Mouse (Mus musculus) limb, embryonic 12.5 days (tissue): ENCODE results near the gene Fbxo9. TPM values are rescaled to one million over a fixed set of nuclear protein-coding genes. Genes with fewer than 3 reads are reported as not detected.

Experiments
- ATAC-seq: fragments of 200-750 bp; cut with Nextera tagmentation; 2 replicates; pipeline ENCODE4 v1.8.0; 2017; ENCODE audit warnings: low read depth, moderate TSS enrichment; ENCODE audit not compliant: insufficient number of reproducible peaks, insufficient read depth, low FRiP score, low TSS enrichment
- H3K27ac ChIP-seq: fragments of 300-500 bp; sonication (generic); 2 replicates; pipeline ENCODE4 v1.5.1; 2016; ENCODE audit warnings: mild to moderate bottlenecking, moderate library complexity
- H3K27me3 ChIP-seq: fragments of 300-500 bp; sonication (generic); 2 replicates; pipeline ENCODE4 v1.6.1; 2016; ENCODE audit warnings: mild to moderate bottlenecking, moderate library complexity
- H3K36me3 ChIP-seq: fragments of 300-500 bp; sonication (generic); 2 replicates; pipeline ENCODE4 v1.6.1; 2016; ENCODE audit warnings: mild to moderate bottlenecking, moderate library complexity
- H3K4me1 ChIP-seq: fragments of 300-500 bp; sonication (generic); replicated peaks from 2 replicates; pipeline ENCODE4 v1.6.1; 2016
- H3K4me2 ChIP-seq: fragments of 300-500 bp; sonication (generic); 2 replicates; pipeline ENCODE4 v1.6.1; 2016; ENCODE audit warnings: mild to moderate bottlenecking, moderate library complexity
- H3K4me3 ChIP-seq: fragments of 300-500 bp; sonication (generic); replicated peaks from 2 replicates; pipeline ENCODE4 v1.5.1; 2016; ENCODE audit warnings: mild to moderate bottlenecking
- H3K9ac ChIP-seq: fragments of 300-500 bp; sonication (generic); replicated peaks from 2 replicates; pipeline ENCODE4 v1.6.1; 2016; ENCODE audit warnings: mild to moderate bottlenecking, moderate library complexity
- H3K9me3 ChIP-seq: fragments of 300-500 bp; sonication (generic); 2 replicates; pipeline ENCODE4 v1.6.1; 2016; ENCODE audit warnings: mild to moderate bottlenecking, moderate library complexity
- WGBS: fragments of 180-500 bp; shearing (Covaris S2); methylation state at CpG from one replicate; pipeline ENCODE4 v1.1.7; 2016; 5-methylcytosine and 5-hydroxymethylcytosine counted together
- polyA plus RNA-seq: library from polyadenylated mRNA; unstranded; fragments of >200 nt; fragmentation: Nextera tagmentation; extraction: Ambion mirVana; gene quantifications from 2 replicates; pipeline ENCODE4 v1.2.1, GENCODE M21; 2016

The Fbxo9 gene
- polyA plus RNA-seq, 1 experiment from 2014 or later = 40.6 TPM

DNA sequence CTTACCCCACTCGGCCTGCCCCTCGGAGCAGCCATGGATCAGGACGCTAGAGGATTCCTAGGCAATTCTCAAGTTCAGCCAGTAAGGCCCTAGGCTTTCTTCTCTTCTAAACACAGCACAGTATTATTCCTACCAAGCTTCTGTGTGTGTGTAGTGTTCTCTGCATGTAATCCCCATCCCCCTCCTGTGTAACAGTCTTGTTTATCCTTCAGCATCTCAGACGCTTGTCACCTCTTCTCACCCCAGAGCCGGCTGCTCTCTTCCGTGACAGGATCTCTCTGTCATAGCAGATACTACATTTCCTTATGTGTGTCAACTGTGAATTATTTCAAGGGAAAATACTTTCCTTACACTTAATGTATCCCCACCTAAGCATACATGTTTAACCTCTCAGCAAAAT lies 17.1 kb upstream of the Fbxo9 start:
- Histone ChIP-seq H3K4me1 (0 out of 2 replicates have a peak, but pooled peaks cover 4% of the 10 kb centered on the region), H3K27ac (no peak overlapping the region), H3K27me3 (no peaks in the 10 kb centered on the region), H3K9ac (no peak overlapping the region), H3K36me3 (peaks cover 33% of the 10 kb centered on the region), H3K9me3 (no peaks in the 10 kb centered on the region), H3K4me3 (no peak overlapping the region), H3K4me2 (no peak overlapping the region)
- 89% methylated on average over 6 of the region's 6 CpGs for WGBS
- no peak for ATAC-seq

DNA sequence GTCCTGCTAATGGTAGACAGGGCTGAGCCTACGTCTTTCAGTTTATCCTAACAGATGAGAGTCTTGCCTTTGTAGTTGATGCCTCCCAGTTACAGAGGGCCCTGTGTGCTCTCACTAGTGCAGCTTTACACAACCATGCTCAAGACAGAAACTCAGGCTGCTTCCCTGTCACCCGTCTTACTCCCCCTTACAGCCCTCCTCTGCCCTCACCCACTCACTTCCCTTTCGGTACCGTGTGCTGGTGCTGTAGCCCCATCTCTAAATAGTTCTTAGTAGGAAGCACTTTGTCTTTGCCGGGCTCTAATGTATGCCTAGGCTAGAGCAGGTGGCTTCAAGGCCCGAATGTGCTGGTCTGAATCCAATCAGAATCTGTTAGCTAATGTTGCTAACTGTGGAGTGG lies 15.4 kb upstream of the Fbxo9 start:
- ATAC-seq = no peak
- no peaks in the 10 kb centered on the region for H3K27me3 ChIP-seq
- no peak overlapping the region for H3K9ac ChIP-seq
- H3K36me3 ChIP-seq = peaks cover 28% of the 10 kb centered on the region
- WGBS = 85% methylated on average over 6 of the region's 6 CpGs
- no peaks in the 10 kb centered on the region for H3K9me3 ChIP-seq
- H3K4me1 ChIP-seq = 0 out of 2 replicates have a peak, but pooled peaks cover 4% of the 10 kb centered on the region
- no peak overlapping the region for H3K4me3 ChIP-seq
- no peak overlapping the region for H3K27ac ChIP-seq
- no peak overlapping the region for H3K4me2 ChIP-seq

DNA sequence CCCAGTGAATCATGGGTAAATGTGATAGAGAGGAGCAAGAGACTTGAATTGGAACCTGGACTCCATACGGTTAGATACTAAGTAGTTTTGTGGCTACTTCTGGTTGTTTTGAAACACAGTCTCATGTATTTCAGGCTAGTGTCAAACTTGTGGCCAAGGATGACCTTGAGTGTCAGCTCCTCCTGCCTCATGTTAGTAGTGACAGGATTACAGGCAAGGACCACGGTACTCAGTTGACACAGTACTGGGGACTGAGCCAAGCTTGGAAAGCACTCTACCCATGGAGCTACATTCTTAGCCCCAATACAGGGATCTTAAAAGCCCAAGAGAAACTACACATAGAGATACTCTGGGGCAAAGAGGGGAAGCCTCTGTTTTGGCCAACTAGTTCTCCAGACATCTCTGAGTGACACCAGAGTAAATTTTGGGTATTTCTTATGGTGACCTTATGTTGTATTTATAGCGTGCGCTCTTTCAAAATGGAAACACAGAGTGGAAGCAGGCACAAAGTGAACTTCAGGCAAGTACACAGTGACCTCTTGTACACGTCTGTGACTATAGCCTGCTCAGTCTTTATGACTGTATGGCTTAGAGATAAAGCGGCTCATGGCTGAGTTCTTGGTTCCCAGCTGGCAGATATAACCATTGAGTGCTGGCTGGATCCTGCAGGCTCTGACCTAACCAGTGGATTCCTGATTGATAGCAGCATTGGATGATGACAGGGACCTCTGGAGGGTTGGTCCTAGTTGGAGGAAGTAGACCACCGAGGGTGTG lies 14.3 kb upstream of the Fbxo9 start:
- no peak overlapping the region for H3K9ac ChIP-seq
- 0 out of 2 replicates have a peak, but pooled peaks cover 4% of the 10 kb centered on the region for H3K4me1 ChIP-seq
- no peaks in the 10 kb centered on the region for H3K9me3 ChIP-seq
- H3K27me3 ChIP-seq = no peaks in the 10 kb centered on the region
- ATAC-seq = no peak
- WGBS = 91% methylated on average over 7 of the region's 7 CpGs
- no peak overlapping the region for H3K4me2 ChIP-seq
- no peak overlapping the region for H3K4me3 ChIP-seq
- no peak overlapping the region for H3K27ac ChIP-seq
- peaks cover 28% of the 10 kb centered on the region for H3K36me3 ChIP-seq

DNA sequence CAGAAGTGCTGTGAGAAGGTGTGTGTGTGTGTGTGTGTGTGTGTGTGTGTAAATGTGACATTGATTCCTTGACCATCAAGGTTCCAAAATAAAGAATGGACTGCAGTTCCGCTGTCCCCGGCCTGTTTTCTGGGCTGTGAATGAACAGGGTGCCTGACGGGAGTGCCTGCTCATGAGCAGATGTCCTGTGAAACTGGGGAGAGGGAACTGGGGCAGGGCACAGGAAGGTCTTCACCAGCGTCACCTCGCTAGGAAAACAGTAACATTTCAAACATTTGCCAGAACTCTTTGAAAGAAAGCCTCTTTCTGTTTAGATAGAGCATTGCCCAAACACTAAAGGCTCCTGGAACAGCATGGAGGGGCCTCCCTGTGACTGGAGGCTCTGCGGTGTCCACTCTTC lies 13.1 kb upstream of the Fbxo9 start:
- Histone ChIP-seq H3K4me2 (no peak overlapping the region), H3K4me1 (0 out of 2 replicates have a peak, but pooled peaks cover 4% of the 10 kb centered on the region), H3K27me3 (no peaks in the 10 kb centered on the region), H3K9ac (no peak overlapping the region), H3K9me3 (no peaks in the 10 kb centered on the region), H3K27ac (0 out of 2 replicates have a peak overlapping the region, but pooled peaks have one; percentile 4), H3K4me3 (no peak overlapping the region), H3K36me3 (peaks cover 25% of the 10 kb centered on the region)
- no peak for ATAC-seq
- WGBS = 86% methylated on average over 6 of the region's 6 CpGs

DNA sequence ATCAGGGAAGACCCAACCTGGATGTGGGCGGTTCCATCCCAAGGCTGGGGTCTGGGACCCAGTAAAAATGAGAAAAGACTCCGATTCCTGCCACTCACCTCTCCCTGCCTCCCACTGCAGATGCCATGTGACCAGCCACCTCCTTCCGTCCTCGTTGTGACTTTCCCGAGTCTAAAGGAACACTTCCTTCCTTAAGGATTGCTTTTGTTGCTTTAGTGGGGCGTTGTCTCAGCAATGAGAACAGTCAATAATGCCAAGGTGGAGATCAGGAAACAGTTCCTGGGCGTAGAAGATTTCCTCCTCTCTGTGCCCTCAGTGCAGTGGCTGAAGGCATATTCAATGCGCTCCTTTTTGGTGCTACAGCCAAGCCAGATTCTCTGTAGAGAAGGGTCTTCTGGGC lies 12.5 kb upstream of the Fbxo9 start:
- H3K27ac ChIP-seq = 0 out of 2 replicates have a peak overlapping the region, but pooled peaks have one; percentile 4
- peaks cover 30% of the 10 kb centered on the region for H3K36me3 ChIP-seq
- no peak for ATAC-seq

DNA sequence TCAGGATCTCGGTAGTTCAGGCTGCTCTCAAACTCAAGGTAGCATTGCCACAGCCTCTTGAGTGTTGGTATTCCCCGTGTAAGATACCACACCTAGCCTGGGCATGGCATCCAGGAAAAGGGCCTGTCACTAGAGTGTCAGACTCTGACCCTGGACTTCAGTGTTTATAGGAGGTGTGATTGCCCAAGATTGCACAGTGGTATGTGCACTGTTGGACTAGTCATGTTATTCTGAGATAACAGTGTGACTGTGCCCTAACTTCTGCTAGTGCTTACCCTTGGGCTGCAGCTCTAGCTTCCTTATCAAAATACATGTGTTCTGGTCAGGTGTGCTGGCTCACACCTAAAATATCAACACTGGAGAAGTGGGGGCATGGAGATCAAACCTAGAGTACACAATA lies 8.8 kb upstream of the Fbxo9 start:
- H3K9me3 ChIP-seq = no peaks in the 10 kb centered on the region
- 83% methylated on average over 2 of the region's 2 CpGs for WGBS
- H3K4me2 ChIP-seq = no peak overlapping the region
- no peaks in the 10 kb centered on the region for H3K27me3 ChIP-seq
- ATAC-seq = no peak
- H3K9ac ChIP-seq = no peak overlapping the region
- peaks cover 18% of the 10 kb centered on the region for H3K36me3 ChIP-seq
- H3K27ac ChIP-seq = no peak overlapping the region
- H3K4me3 ChIP-seq = no peak overlapping the region
- peaks cover 18% of the 10 kb centered on the region for H3K4me1 ChIP-seq

More for the DNA sequence above, 12.5 kb upstream of the Fbxo9 start:
- H3K4me2 ChIP-seq = no peak overlapping the region
- H3K9ac ChIP-seq = no peak overlapping the region
- H3K27me3 ChIP-seq = no peaks in the 10 kb centered on the region
- H3K4me1 ChIP-seq = 0 out of 2 replicates have a peak, but pooled peaks cover 4% of the 10 kb centered on the region
- 86% methylated on average over 8 of the region's 8 CpGs for WGBS
- no peaks in the 10 kb centered on the region for H3K9me3 ChIP-seq
- H3K4me3 ChIP-seq = no peak overlapping the region

DNA sequence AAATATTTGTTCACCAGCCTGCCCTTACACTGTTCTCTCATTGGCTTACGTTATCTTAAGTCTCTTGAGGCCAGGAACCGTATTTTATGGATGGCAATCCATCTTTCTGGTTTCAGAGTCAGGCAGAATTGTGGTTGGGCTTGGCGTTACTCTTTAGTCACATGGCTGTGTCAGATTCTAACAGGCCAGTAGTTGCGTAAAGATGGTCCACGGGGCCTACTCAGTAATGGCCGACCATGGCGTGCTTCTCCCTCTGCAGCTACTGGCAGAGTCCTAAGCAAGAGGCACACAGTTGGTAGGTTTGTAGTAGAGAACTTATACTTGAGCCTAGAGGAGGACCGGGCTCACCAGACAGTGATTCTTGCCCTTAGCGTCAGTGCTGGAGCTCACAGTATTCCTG lies 6.9 kb upstream of the Fbxo9 start:
- Histone ChIP-seq H3K9ac (no peak overlapping the region), H3K4me1 (peaks cover 20% of the 10 kb centered on the region), H3K36me3 (peaks cover 10% of the 10 kb centered on the region), H3K27me3 (no peaks in the 10 kb centered on the region), H3K27ac (no peak overlapping the region), H3K9me3 (no peaks in the 10 kb centered on the region), H3K4me2 (no peak overlapping the region), H3K4me3 (no peak overlapping the region)
- 85% methylated on average over 9 of the region's 9 CpGs for WGBS
- no peak for ATAC-seq

DNA sequence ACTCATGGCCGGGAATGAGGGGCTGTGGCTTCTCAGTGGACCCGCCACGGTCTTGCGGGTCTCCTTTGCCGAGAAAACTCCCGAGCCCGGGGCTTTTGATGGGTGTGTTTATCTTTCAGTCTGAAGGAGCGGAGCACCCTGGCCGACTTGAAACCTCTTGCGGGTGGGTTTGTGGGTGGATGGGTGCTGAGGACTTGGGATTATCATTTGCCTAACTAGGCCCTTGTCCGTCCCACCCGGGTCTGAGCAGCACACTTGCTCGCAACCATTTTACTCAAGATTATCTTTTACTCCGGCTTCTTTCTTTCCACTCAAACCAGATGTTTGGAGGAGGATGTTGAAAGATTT lies 4.6 kb upstream of the Fbxo9 start:
- peak overlapping the region; percentile 96 for H3K27ac ChIP-seq
- H3K4me2 ChIP-seq = peak overlapping the region; percentile 67
- no peaks in the 10 kb centered on the region for H3K27me3 ChIP-seq
- peak overlapping the region; percentile 72 for H3K4me3 ChIP-seq
- H3K4me1 ChIP-seq = peaks cover 28% of the 10 kb centered on the region
- peaks cover 10% of the 10 kb centered on the region for H3K36me3 ChIP-seq
- under 1% methylated on average over 14 of the region's 14 CpGs for WGBS
- H3K9ac ChIP-seq = peak overlapping the region; percentile 92
- ATAC-seq = no peak
- no peaks in the 10 kb centered on the region for H3K9me3 ChIP-seq

DNA sequence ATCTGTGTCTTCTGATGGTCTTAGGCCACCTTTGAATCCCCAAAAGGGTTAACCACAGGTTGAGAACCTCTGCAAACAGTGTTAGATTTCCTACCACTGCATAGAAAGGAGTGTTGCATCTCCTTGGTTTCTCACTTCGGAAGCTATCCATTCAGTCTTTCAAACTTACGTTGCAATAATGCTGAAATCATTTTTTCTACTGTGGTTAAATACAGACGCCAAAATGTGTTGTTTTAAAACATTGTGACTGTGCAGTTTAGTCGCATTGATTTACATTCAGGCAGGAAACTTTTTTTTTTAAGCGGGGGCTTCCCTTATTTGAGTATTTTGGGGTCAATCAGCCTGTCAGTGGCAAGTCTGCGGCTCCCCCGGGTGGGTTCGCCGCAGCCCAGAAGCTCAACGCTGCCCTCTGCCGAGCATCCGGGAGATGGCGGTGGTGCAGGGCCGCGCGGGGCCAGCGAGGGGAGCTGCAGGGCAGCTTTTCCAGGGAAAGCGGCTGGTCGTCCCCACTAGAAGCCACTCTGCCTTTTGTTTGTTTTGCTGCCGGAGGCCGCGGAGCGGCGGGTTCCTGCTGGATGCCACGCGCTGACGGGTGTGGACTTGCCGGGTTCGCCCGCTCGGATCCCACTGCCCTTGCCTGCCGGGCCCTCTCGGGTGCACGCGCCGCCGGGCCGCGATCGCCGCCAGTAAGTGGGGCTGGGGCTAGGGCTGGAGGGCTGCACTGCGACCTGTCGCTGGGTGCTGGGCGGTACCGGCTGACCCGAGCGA lies 4.1 kb upstream of the Fbxo9 start:
- H3K9ac ChIP-seq = peak overlapping the region; percentile 92
- 3% methylated on average over 47 of the region's 47 CpGs for WGBS
- no peaks in the 10 kb centered on the region for H3K9me3 ChIP-seq
- H3K4me3 ChIP-seq = peak overlapping the region; percentile 72
- no peaks in the 10 kb centered on the region for H3K27me3 ChIP-seq
- peak overlapping the region; percentile 96 for H3K27ac ChIP-seq
- ATAC-seq = peak; percentile 40; the same call in 1 of the 2 replicates
- peaks cover 7% of the 10 kb centered on the region for H3K36me3 ChIP-seq
- peak overlapping the region; percentile 67 for H3K4me2 ChIP-seq
- peaks cover 28% of the 10 kb centered on the region for H3K4me1 ChIP-seq

DNA sequence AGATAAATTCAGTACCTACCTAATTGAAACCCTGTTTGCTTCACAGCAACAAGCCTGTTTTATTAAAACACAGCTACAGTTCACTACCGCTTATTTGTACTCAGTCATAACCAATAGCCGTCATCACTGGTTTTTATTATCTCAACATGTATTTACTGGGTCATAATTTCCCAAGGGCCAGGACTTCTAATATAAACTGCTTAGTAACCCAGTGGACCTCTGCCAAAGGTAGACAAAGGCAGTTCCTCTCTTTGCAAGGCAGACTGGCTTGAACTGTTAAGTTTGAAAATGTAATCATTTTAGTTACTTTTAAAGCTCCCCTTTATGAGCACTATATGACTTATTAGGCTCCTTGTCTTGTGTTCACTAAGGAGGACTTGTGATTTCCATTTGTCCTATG lies 2.6 kb upstream of the Fbxo9 start:
- H3K4me2 ChIP-seq = no peak overlapping the region
- WGBS = 46% methylated on average over 2 of the region's 2 CpGs
- peaks cover 36% of the 10 kb centered on the region for H3K4me1 ChIP-seq
- no peak for ATAC-seq
- no peak overlapping the region for H3K9ac ChIP-seq
- no peaks in the 10 kb centered on the region for H3K27me3 ChIP-seq
- no peak overlapping the region for H3K27ac ChIP-seq
- H3K4me3 ChIP-seq = no peak overlapping the region
- peaks cover 3% of the 10 kb centered on the region for H3K36me3 ChIP-seq
- H3K9me3 ChIP-seq = no peaks in the 10 kb centered on the region

DNA sequence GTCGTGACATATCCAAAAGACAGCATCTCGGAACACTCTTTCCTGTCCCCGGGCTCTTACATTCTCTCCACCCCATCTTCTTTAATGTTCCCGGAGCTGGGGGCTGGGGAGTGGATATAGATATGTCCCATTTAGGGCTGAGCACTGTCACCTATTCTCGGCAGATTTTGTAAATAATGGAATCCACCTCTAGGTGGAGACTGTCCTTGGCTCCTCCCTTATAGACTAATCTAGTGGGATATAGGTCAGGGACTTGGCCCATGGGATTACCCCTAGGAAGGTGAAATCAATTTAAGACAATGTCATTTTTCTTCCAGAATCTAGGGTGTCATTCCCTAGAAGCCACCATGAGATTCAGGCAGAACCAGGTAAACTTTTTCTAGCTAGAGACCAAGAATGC lies 791 bp upstream of the Fbxo9 start:
- no peak for ATAC-seq
- Histone ChIP-seq H3K4me2 (peak overlapping the region; percentile 79), H3K9me3 (no peaks in the 10 kb centered on the region), H3K27me3 (no peaks in the 10 kb centered on the region), H3K4me1 (peaks cover 30% of the 10 kb centered on the region), H3K27ac (no peak overlapping the region), H3K36me3 (peaks cover under 1% of the 10 kb centered on the region; the same call in 1 of the 2 replicates), H3K9ac (peak overlapping the region; percentile 92; the same call in 1 of the 2 replicates), H3K4me3 (peak overlapping the region; percentile 90)
- 46% methylated on average over 5 of the region's 5 CpGs for WGBS
